Mouse (Mus musculus) forebrain, embryonic 14.5 days (tissue): ENCODE measurements around the gene Ube2o. TPM values are rescaled to one million over a fixed set of nuclear protein-coding genes. Genes with fewer than 3 reads are reported as not detected.

ENCODE experiments used
- ATAC-seq: fragments of 200-750 bp; cut with Nextera tagmentation; 2 replicates; pipeline ENCODE4 v1.8.0; 2017; ENCODE audit warnings: mild to moderate bottlenecking, moderate library complexity
- DNase-seq: peaks from one replicate; pipeline ENCODE4 v3.0.0-alpha.2; 2015; ENCODE audit warnings: low spot score
- H3K27ac ChIP-seq: fragments of 300-500 bp; sonication (generic); 2 replicates; pipeline ENCODE4 v1.5.1; 2014; ENCODE audit warnings: low read depth, mild to moderate bottlenecking, control low read depth, low read length, moderate library complexity
- H3K27me3 ChIP-seq: fragments of 300-500 bp; sonication (generic); replicated peaks from 2 replicates; pipeline ENCODE4 v1.6.1; 2014; ENCODE audit warnings: low read length, control low read depth, mixed read lengths; ENCODE audit not compliant: control insufficient read depth, insufficient read depth
- H3K36me3 ChIP-seq: fragments of 300-500 bp; sonication (generic); 2 replicates; pipeline ENCODE4 v1.6.1; 2014; ENCODE audit warnings: low read length, control low read depth; ENCODE audit not compliant: control insufficient read depth, insufficient read depth
- H3K4me1 ChIP-seq: fragments of 300-500 bp; sonication (generic); 2 replicates; pipeline ENCODE4 v1.6.1; 2014; ENCODE audit warnings: antibody characterized with exemption, low read length, control low read depth; ENCODE audit not compliant: control insufficient read depth, insufficient read depth
- H3K4me2 ChIP-seq: fragments of 300-500 bp; sonication (generic); 2 replicates; pipeline ENCODE4 v1.6.1; 2014; ENCODE audit warnings: mild to moderate bottlenecking, control low read depth, low read length
- H3K4me3 ChIP-seq: fragments of 300-500 bp; sonication (generic); 2 replicates; pipeline ENCODE4 v1.5.1; 2014; ENCODE audit warnings: low read depth, low read length, control low read depth
- H3K9ac ChIP-seq: fragments of 300-500 bp; sonication (generic); 2 replicates; pipeline ENCODE4 v1.6.1; 2014; ENCODE audit warnings: mild to moderate bottlenecking, low read length, control low read depth, moderate library complexity
- H3K9me3 ChIP-seq: fragments of 300-500 bp; sonication (generic); replicated peaks from 2 replicates; pipeline ENCODE4 v1.6.1; 2016; ENCODE audit warnings: low read length, control low read depth, mixed read lengths; ENCODE audit not compliant: control insufficient read depth
- WGBS: fragments of 180-500 bp; shearing (Covaris S2); extraction: QIAGEN DNeasy Blood & Tissue Kit; methylation state at CpG from one replicate; pipeline ENCODE4 v1.1.7; 2014; 5-methylcytosine and 5-hydroxymethylcytosine counted together
- polyA plus RNA-seq: library from polyadenylated mRNA; unstranded; fragments of >200 nt; fragmentation: Nextera tagmentation; extraction: Ambion mirVana; gene quantifications from 2 replicates; pipeline ENCODE4 v1.2.1, GENCODE M21; 2014

Ube2o gene
- polyA plus RNA-seq, 1 experiment from 2014 or later: 16.7 TPM

GRCm38 (mm10) chr11:116604097-116604496, 22.9 kb upstream of the Ube2o start:
- Histone ChIP-seq H3K9ac (no peak overlapping the region), H3K4me3 (no peak overlapping the region), H3K27me3 (no peaks in the 10 kb centered on the region), H3K4me1 (no peaks in the 10 kb centered on the region), H3K4me2 (no peak overlapping the region), H3K36me3 (no peaks in the 10 kb centered on the region), H3K27ac (no peak overlapping the region), H3K9me3 (no peaks in the 10 kb centered on the region)
- DNase-seq (no peak), ATAC-seq (no peak)
- WGBS: 93% methylated on average over 12 of the region's 12 CpGs

DNA sequence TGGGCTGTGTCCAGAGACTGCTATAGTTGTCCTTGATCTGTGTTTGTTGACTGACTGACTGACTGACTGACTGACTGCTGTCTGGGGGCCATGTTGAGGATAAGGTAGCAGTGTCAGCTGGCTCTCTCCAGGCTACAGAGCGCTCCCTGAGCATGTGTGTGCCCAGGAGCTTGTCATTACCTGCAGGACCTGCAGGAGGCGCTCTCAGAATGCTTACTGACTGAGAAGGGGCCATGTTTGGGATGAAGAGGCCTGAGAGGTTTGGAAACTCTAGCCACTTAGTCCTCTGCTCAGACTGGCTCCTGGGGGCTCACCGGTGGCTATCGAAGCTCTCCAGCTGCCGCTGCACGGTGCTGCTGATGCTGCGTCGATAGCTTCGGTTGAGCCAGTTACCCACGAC, 22.1 kb upstream of the Ube2o start:
- H3K4me3 ChIP-seq: no peak overlapping the region
- H3K9me3 ChIP-seq: no peaks in the 10 kb centered on the region
- no peaks in the 10 kb centered on the region for H3K36me3 ChIP-seq
- no peaks in the 10 kb centered on the region for H3K4me1 ChIP-seq
- WGBS: 91% methylated on average over 10 of the region's 10 CpGs
- H3K27ac ChIP-seq: no peak overlapping the region
- DNase-seq (no peak), ATAC-seq (no peak)
- H3K27me3 ChIP-seq: no peaks in the 10 kb centered on the region
- no peak overlapping the region for H3K4me2 ChIP-seq
- H3K9ac ChIP-seq: no peak overlapping the region

- ATAC-seq (no peak), DNase-seq (no peak)
- Histone ChIP-seq H3K9ac (no peak overlapping the region), H3K4me3 (no peak overlapping the region), H3K36me3 (no peaks in the 10 kb centered on the region), H3K9me3 (no peaks in the 10 kb centered on the region), H3K27ac (no peak overlapping the region), H3K4me2 (no peak overlapping the region), H3K27me3 (no peaks in the 10 kb centered on the region), H3K4me1 (no peaks in the 10 kb centered on the region)
- 86% methylated on average over 8 of the region's 8 CpGs for WGBS
Observed at GRCm38 (mm10) chr11:116602043-116602442, 20.8 kb upstream of the Ube2o start.

GRCm38 (mm10) chr11:116601166-116601565, 19.9 kb upstream of the Ube2o start:
- Histone ChIP-seq H3K27me3 (no peaks in the 10 kb centered on the region), H3K4me1 (no peaks in the 10 kb centered on the region), H3K9ac (no peak overlapping the region), H3K36me3 (no peaks in the 10 kb centered on the region), H3K4me3 (no peak overlapping the region), H3K4me2 (no peak overlapping the region), H3K27ac (no peak overlapping the region), H3K9me3 (no peaks in the 10 kb centered on the region)
- WGBS: 95% methylated on average over 8 of the region's 8 CpGs
- no peak for ATAC-seq
- no peak for DNase-seq

GRCm38 (mm10) chr11:116599230-116599629, 18.0 kb upstream of the Ube2o start:
- Histone ChIP-seq H3K4me1 (no peaks in the 10 kb centered on the region), H3K9ac (no peak overlapping the region)

GRCm38 (mm10) chr11:116598193-116598592, 16.9 kb upstream of the Ube2o start:
- Histone ChIP-seq H3K27me3 (no peaks in the 10 kb centered on the region), H3K4me2 (no peak overlapping the region), H3K4me1 (peaks cover 2% of the 10 kb centered on the region; the same call in 1 of the 2 replicates), H3K9me3 (no peaks in the 10 kb centered on the region), H3K36me3 (no peaks in the 10 kb centered on the region), H3K27ac (no peak overlapping the region), H3K4me3 (no peak overlapping the region), H3K9ac (no peak overlapping the region)
- WGBS: 79% methylated on average over 8 of the region's 8 CpGs
- ATAC-seq (no peak), DNase-seq (no peak)

More at GRCm38 (mm10) chr11:116599230-116599629, 18.0 kb upstream of the Ube2o start:
- Histone ChIP-seq H3K27ac (no peak overlapping the region), H3K4me3 (no peak overlapping the region), H3K27me3 (no peaks in the 10 kb centered on the region), H3K4me2 (no peak overlapping the region), H3K36me3 (no peaks in the 10 kb centered on the region), H3K9me3 (no peaks in the 10 kb centered on the region)
- 91% methylated on average over 15 of the region's 15 CpGs for WGBS
- ATAC-seq: no peak
- no peak for DNase-seq

GRCm38 (mm10) chr11:116596766-116597165, 15.5 kb upstream of the Ube2o start:
- H3K4me2 ChIP-seq: no peak overlapping the region
- no peak overlapping the region for H3K9ac ChIP-seq
- no peak overlapping the region for H3K4me3 ChIP-seq
- H3K27me3 ChIP-seq: no peaks in the 10 kb centered on the region
- ATAC-seq (no peak), DNase-seq (no peak)
- H3K27ac ChIP-seq: no peak overlapping the region
- no peaks in the 10 kb centered on the region for H3K9me3 ChIP-seq
- H3K4me1 ChIP-seq: peaks cover 8% of the 10 kb centered on the region
- 89% methylated on average over 19 of the region's 19 CpGs for WGBS
- no peaks in the 10 kb centered on the region for H3K36me3 ChIP-seq

- no peak overlapping the region for H3K4me3 ChIP-seq
- peak overlapping the region; percentile 74 for H3K27ac ChIP-seq
- no peaks in the 10 kb centered on the region for H3K9me3 ChIP-seq
- H3K27me3 ChIP-seq: no peaks in the 10 kb centered on the region
- DNase-seq (no peak), ATAC-seq (no peak)
- no peaks in the 10 kb centered on the region for H3K36me3 ChIP-seq
- peaks cover 13% of the 10 kb centered on the region for H3K4me1 ChIP-seq
- 37% methylated on average over 4 of the region's 4 CpGs for WGBS
- H3K4me2 ChIP-seq: no peak overlapping the region
- H3K9ac ChIP-seq: no peak overlapping the region
Observed at GRCm38 (mm10) chr11:116593345-116593744, 12.1 kb upstream of the Ube2o start.

DNA sequence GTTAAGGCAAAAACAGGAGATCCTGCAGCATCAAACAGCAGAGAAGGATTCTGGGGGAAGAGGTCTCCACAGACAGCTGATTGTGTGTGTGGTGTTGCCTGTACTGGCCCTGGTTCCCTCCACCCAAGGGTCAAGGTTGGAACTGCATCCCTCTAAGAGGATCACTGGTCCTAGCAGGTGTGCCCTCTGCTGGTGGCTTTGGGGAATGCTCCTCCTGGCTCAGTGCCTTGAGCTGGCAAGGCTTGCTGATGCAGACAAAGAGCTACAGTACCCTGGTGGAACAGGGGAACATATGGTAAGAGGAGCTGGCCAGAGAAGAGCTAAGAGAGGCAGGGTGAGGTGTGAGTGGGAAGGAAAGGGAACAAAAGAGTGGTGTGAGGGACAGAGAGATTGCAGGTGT, 11.2 kb upstream of the Ube2o start:
- Histone ChIP-seq H3K9me3 (no peaks in the 10 kb centered on the region), H3K4me1 (peaks cover 13% of the 10 kb centered on the region), H3K36me3 (no peaks in the 10 kb centered on the region), H3K9ac (no peak overlapping the region), H3K27me3 (no peaks in the 10 kb centered on the region), H3K4me3 (no peak overlapping the region), H3K27ac (peak overlapping the region; percentile 74), H3K4me2 (no peak overlapping the region)
- ATAC-seq (peak; percentile 91), DNase-seq (peak; percentile 94)
